Mouse (Mus musculus) C2C12 (cell line): ENCODE data around the gene Unc119. TPM values are rescaled to one million over a fixed set of nuclear protein-coding genes. Genes with fewer than 3 reads are reported as not detected.

Experiments
- H3K27me3 ChIP-seq: one replicate; pipeline ENCODE4 v1.6.1; 2011; ENCODE audit not compliant: control insufficient read depth, insufficient read depth, insufficient read length
- H3K36me3 ChIP-seq: one replicate; pipeline ENCODE4 v1.6.1; 2011; ENCODE audit not compliant: control insufficient read depth, insufficient read depth
- H3K4me3 ChIP-seq: one replicate; pipeline ENCODE4 v1.5.1; 2011; ENCODE audit warnings: mild to moderate bottlenecking, control low read depth; ENCODE audit not compliant: poor library complexity, insufficient read depth, severe bottlenecking
- H3K79me2 ChIP-seq: one replicate; pipeline ENCODE4 v1.6.1; 2011; ENCODE audit not compliant: control insufficient read depth, insufficient read depth
- H3K79me3 ChIP-seq: one replicate; pipeline ENCODE4 v1.6.1; 2011; ENCODE audit warnings: low read depth, control low read depth
- H3ac ChIP-seq: one replicate; pipeline ENCODE3; 2011; ENCODE audit warnings: low read depth; ENCODE audit not compliant: control insufficient read depth, insufficient read length
- CEBPB ChIP-seq: IDR thresholded peaks from one replicate; pipeline ENCODE4 v1.6.1; 2011; ENCODE audit warnings: low read depth, mild to moderate bottlenecking, control low read depth, moderate library complexity
- CTCF ChIP-seq: IDR thresholded peaks from one replicate; pipeline ENCODE4 v1.5.1; 2011; ENCODE audit not compliant: control insufficient read depth, insufficient read depth, insufficient read length
- FOSL1 ChIP-seq: IDR thresholded peaks from one replicate; pipeline ENCODE4 v1.8.0; 2011; ENCODE audit warnings: mild to moderate bottlenecking, low read length; ENCODE audit not compliant: poor library complexity, insufficient read depth, severe bottlenecking
- MAX ChIP-seq: IDR thresholded peaks from one replicate; pipeline ENCODE4 v1.6.1; 2011; ENCODE audit warnings: mild to moderate bottlenecking, control low read depth
- MYOD1 ChIP-seq: IDR thresholded peaks from one replicate; pipeline ENCODE4 v1.6.1; 2011; ENCODE audit warnings: low read depth; ENCODE audit not compliant: control insufficient read depth, insufficient read length
- MYOG ChIP-seq: IDR thresholded peaks from one replicate; pipeline ENCODE4 v1.6.1; 2011; ENCODE audit not compliant: control insufficient read depth, insufficient read length; ENCODE audit errors: extremely low read depth
- USF1 ChIP-seq: IDR thresholded peaks from one replicate; pipeline ENCODE4 v1.6.1; 2011; ENCODE audit warnings: low read depth, mild to moderate bottlenecking, control low read depth, moderate library complexity
- long read RNA-seq, 2 experiments: library from polyadenylated mRNA; unstranded; transcript quantifications; one replicate each; pipeline ENCODE4 v2.0.0; 2019 to 2020
- polyA plus RNA-seq: library from polyadenylated mRNA; unstranded; fragments of >200 nt; fragmentation: generic; extraction: Trizol; gene quantifications from one replicate; pipeline ENCODE4 v1.2.1, GENCODE M21; 2012; ENCODE audit warnings: missing spikeins

Gene Unc119
- 29.5 TPM for polyA plus RNA-seq
- long read RNA-seq, experiment 1, transcript Unc119-201 (5 exons, 1,329 nt), result major isoform, 8 of 23 reads
- long read RNA-seq, experiment 1, partial matches to known transcripts, result 9 of 23 reads
- long read RNA-seq, experiment 1, other reads (novel, unspliced or antisense), result 6 of 23 reads
- long read RNA-seq, experiment 2, transcript Unc119-201 (5 exons, 1,329 nt), result major isoform, 6 of 8 reads
- long read RNA-seq, experiment 2, partial matches to known transcripts, result 0 of 8 reads
- long read RNA-seq, experiment 2, other reads (novel, unspliced or antisense), result 1 of 8 reads

DNA sequence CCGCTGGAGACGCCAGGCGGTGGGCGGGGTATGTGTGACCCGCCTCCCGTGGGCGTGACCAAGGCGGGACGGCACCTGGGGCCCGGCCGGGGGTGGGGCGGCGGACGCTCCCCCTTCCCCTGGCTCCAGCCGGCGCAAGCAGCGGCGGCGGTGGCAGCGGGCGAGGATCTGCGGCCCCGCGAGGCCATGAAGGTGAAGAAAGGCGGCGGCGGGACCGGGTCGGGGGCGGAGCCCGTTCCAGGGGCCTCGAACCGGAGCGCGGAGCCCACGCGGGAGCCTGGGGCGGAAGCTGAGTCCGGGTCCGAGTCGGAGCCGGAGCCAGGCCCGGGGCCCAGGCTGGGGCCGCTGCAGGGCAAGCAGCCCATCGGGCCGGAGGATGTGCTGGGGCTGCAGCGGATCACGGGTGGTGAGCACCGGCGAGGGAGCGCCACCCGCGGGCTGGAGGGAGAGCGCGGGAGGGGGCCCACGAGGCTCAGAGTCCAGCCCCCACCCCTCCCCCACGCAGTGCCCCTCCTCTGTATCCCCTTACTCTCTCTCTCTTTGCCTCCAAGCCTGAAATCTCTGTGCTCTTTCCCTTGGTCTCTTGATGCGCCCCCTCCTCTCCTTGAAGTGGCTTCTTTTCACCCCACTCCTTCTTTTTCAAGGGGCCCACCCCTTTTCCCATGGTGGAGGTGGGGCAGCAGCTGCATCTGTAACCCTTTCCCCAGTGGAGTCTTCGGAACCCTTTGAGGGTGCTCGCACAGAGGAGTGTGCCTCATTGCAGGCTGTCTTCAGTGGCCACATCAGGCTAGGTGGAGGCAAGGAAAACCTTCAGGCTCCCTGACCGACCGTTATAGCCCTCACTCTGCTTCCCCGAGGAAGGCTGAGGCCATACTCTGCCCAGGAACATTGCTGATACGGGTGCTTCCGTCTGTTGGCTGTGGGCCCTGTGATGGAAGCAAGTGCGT lies at the start of gene Unc119:
Unc119 (plus strand) TSS at position 102 of the 947 bp plus-strand sequence.
- H3K27me3 ChIP-seq, result no peaks in the 10 kb centered on the region
- H3K79me2 ChIP-seq, result no peaks in the 10 kb centered on the region
- no peaks in the 10 kb centered on the region for H3K79me3 ChIP-seq
- peak within 1 kb of the TSS; percentile 86 for H3ac ChIP-seq
- TF ChIP-seq CTCF (no peak), FOSL1 (no peak), USF1 (no peak), MAX (no peak), MYOG (no peak), CEBPB (no peak), MYOD1 (no peak)
- H3K4me3 ChIP-seq, result peak within 1 kb of the TSS; percentile 43
- H3K36me3 ChIP-seq, result peaks cover 18% of the 10 kb centered on the region

GRCm38 (mm10) chr11:78294585-78294984 lies 48.7 kb upstream of the Unc119 start:
- H3K27me3 ChIP-seq, result no peaks in the 10 kb centered on the region
- H3ac ChIP-seq, result no peak overlapping the region
- no peaks in the 10 kb centered on the region for H3K79me3 ChIP-seq
- TF ChIP-seq MYOD1 (no peak), CTCF (no peak), CEBPB (no peak), MAX (no peak), FOSL1 (no peak), USF1 (no peak), MYOG (no peak)
- H3K4me3 ChIP-seq, result no peak overlapping the region
- H3K79me2 ChIP-seq, result no peaks in the 10 kb centered on the region
- H3K36me3 ChIP-seq, result peaks cover 49% of the 10 kb centered on the region

- Histone ChIP-seq H3K79me3 (peaks cover 34% of the 10 kb centered on the region), H3K4me3 (peak overlapping the region; percentile 70), H3K27me3 (no peaks in the 10 kb centered on the region), H3K79me2 (peaks cover 45% of the 10 kb centered on the region), H3ac (peak overlapping the region; percentile 32), H3K36me3 (peaks cover 28% of the 10 kb centered on the region)
- TF ChIP-seq CTCF, result no peak
- no peak for TF ChIP-seq CEBPB
- no peak for TF ChIP-seq MYOD1
- TF ChIP-seq FOSL1, result no peak
- TF ChIP-seq MYOG, result no peak
- TF ChIP-seq USF1, result no peak
- TF ChIP-seq MAX, result no peak
These were observed 42.4 kb upstream of the Unc119 start for GRCm38 (mm10) chr11:78300917-78301316.

DNA sequence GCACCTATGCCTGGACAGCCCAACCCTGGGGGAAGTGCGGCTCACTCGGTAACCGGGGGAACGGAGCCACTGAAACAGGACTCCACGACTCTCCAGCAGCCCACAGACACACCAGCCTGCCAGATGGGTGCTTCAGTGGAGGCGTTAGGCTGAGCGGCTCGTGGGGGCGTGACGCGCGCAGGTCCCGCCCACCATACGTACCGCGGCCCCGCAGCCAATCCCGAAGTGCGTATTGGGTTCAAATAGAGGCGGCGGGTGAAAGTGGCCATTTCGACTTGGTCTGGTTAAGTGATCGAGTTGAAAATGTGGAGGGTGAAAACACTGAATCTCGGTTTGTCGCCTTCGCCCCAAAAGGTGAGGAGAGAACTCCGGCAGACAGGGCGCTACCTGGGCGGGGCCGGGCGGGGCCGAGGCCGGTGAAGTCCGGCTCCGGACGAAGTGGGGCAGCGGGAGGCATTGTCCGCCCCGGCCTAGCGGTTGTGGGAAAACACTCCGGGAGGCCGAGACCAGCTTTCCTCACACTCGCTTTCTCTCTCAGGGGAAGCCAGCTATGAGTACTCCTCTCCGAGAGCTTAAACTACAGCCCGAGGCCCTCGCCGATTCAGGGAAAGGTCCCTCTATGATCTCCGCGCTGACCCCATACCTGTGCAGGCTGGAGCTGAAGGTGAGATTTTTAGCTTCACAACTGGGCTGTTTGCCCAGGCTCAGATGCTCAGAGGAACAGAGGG lies 41.8 kb upstream of the Unc119 start, which contains the start of gene Spag5:
Spag5 (plus strand) TSS at position 173 of the 728 bp plus-strand sequence.
- Histone ChIP-seq H3ac (peak within 1 kb of the TSS; percentile 92), H3K36me3 (peaks cover 34% of the 10 kb centered on the region), H3K27me3 (no peaks in the 10 kb centered on the region), H3K4me3 (peak within 1 kb of the TSS; percentile 70), H3K79me2 (peaks cover 51% of the 10 kb centered on the region), H3K79me3 (peaks cover 34% of the 10 kb centered on the region)
- peak; percentile 62 for TF ChIP-seq MAX
- TF ChIP-seq CTCF, result no peak

- no peaks in the 10 kb centered on the region for H3K27me3 ChIP-seq
- peaks cover 69% of the 10 kb centered on the region for H3K36me3 ChIP-seq
- no peak overlapping the region for H3K4me3 ChIP-seq
- TF ChIP-seq MYOD1 (no peak), MAX (no peak), USF1 (no peak), CTCF (no peak), FOSL1 (no peak)
- no peak overlapping the region for H3ac ChIP-seq
- peaks cover 84% of the 10 kb centered on the region for H3K79me2 ChIP-seq
- H3K79me3 ChIP-seq, result peaks cover 55% of the 10 kb centered on the region
These were observed 38.0 kb upstream of the Unc119 start for GRCm38 (mm10) chr11:78305272-78305671.
